Mouse (Mus musculus): ENCODE results near the gene Lipo4. TPM values are rescaled to one million over a fixed set of nuclear protein-coding genes. Genes with fewer than 3 reads are reported as not detected.
"Not testable (repeated sequence)": the region's sequence is repeated elsewhere in the genome, so short reads cannot be mapped to it uniquely, and the experiment has no call there.

Gene Lipo4
- polyA plus RNA-seq (2015; fragmentation: Nextera tagmentation; extraction: Ambion mirVana): not detected in 2 replicates

DNA sequence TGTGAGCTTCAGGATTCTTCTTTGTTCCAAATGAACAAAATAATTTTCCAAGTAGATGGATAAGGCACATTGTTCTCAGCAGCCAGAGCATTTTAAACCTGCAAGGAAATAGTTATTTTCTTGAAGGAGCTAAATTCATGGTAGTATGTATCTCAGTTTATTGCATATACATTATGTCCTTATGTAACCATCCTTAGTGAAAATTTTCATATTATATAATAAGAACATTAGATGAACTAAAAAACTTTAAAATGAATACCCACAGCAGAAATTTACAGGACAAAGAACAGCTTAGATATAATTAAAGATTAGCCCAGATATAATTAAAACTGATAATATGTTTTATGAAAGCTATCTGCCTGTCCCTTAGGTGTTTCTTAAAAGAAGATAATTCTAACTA, at the start of gene Lipo4:
Gene Lipo4 (minus strand): TSS at position 101 of the 400 bp plus-strand sequence.
- Histone ChIP-seq H3K36me3 (no peaks in the 10 kb centered on the region), H3K4me2 (no peak within 1 kb of the TSS), H3K4me3 (no peak within 1 kb of the TSS), H3K4me1 (replicated peaks) (no peaks in the 10 kb centered on the region), H3K9me3 (replicated peaks) (no peaks in the 10 kb centered on the region), H3K27ac (no peak within 1 kb of the TSS), H3K27me3 (no peaks in the 10 kb centered on the region), H3K9ac (no peak within 1 kb of the TSS)
- no peak for ATAC-seq (replicated peaks; ENCODE audit: insufficient number of reproducible peaks, insufficient read depth, low FRiP score, low read depth)

DNA sequence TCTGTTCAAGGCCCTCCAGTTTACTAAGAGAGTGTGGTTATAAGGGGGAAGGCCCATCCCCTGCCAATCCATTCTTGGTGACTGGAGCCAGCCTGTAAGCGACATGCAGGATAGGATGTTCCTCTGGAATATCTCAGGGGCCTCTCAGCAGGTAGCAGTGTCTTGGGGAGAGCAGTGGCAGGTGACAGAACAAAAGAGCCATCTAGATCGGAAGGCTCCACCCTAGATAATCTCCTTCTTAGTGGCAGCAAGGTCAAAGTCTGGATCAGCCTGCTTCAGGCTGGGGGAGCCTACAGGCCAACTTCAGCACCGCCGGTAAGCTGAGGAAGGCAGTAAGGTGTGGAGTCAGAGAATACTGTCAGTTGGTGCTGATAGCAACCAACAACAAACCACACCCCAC, 61.2 kb downstream of the Lipo4 start:
- not testable (repeated sequence) for H3K9ac ChIP-seq; H3K4me3 ChIP-seq; H3K27ac ChIP-seq; H3K9me3 ChIP-seq (replicated peaks); H3K4me2 ChIP-seq; H3K36me3 ChIP-seq; H3K27me3 ChIP-seq; H3K4me1 ChIP-seq (replicated peaks); ATAC-seq (replicated peaks; ENCODE audit: insufficient number of reproducible peaks, insufficient read depth, low FRiP score, low read depth)
- WGBS: 33% methylated on average over 4 of the region's 4 CpGs

GRCm38 (mm10) chr19:33453725-33454124, 63.9 kb downstream of the Lipo4 start:
- no peaks in the 10 kb centered on the region for H3K27me3 ChIP-seq
- H3K9ac ChIP-seq: no peak overlapping the region
- no peaks in the 10 kb centered on the region for H3K36me3 ChIP-seq
- H3K4me2 ChIP-seq: no peak overlapping the region
- WGBS: 70% methylated on average over 4 of the region's 4 CpGs
- H3K4me3 ChIP-seq: no peak overlapping the region
- no peaks in the 10 kb centered on the region for H3K9me3 ChIP-seq (replicated peaks)
- H3K27ac ChIP-seq: no peak overlapping the region
- no peaks in the 10 kb centered on the region for H3K4me1 ChIP-seq (replicated peaks)
- ATAC-seq (replicated peaks; ENCODE audit: insufficient number of reproducible peaks, insufficient read depth, low FRiP score, low read depth): no peak

Other genes with a start within 250 kb of the Lipo4 start
- gene Rnls, start 125.5 kb downstream of the Lipo4 start, polyA plus RNA-seq (2015; fragmentation: Nextera tagmentation; extraction: Ambion mirVana): 9.2 and 11.1 TPM in 2 replicates
- gene Gm8978, start 107.5 kb upstream of the Lipo4 start, polyA plus RNA-seq (2015; fragmentation: Nextera tagmentation; extraction: Ambion mirVana): not detected in 2 replicates
- gene Lipo2, start 233.6 kb upstream of the Lipo4 start, polyA plus RNA-seq (2015; fragmentation: Nextera tagmentation; extraction: Ambion mirVana): 0.39 and 0.53 TPM in 2 replicates
- gene Lipo3, start 244.2 kb upstream of the Lipo4 start, polyA plus RNA-seq (2015; fragmentation: Nextera tagmentation; extraction: Ambion mirVana): 12.7 and 13.0 TPM in 2 replicates

All from heart, embryonic 15.5 days (tissue).